Mouse (Mus musculus): ENCODE results near the gene Adarb1. TPM values are rescaled to one million over a fixed set of nuclear protein-coding genes. Genes with fewer than 3 reads are reported as not detected.

Gene Adarb1
- polyA plus RNA-seq, 1 experiment = 154 TPM

DNA sequence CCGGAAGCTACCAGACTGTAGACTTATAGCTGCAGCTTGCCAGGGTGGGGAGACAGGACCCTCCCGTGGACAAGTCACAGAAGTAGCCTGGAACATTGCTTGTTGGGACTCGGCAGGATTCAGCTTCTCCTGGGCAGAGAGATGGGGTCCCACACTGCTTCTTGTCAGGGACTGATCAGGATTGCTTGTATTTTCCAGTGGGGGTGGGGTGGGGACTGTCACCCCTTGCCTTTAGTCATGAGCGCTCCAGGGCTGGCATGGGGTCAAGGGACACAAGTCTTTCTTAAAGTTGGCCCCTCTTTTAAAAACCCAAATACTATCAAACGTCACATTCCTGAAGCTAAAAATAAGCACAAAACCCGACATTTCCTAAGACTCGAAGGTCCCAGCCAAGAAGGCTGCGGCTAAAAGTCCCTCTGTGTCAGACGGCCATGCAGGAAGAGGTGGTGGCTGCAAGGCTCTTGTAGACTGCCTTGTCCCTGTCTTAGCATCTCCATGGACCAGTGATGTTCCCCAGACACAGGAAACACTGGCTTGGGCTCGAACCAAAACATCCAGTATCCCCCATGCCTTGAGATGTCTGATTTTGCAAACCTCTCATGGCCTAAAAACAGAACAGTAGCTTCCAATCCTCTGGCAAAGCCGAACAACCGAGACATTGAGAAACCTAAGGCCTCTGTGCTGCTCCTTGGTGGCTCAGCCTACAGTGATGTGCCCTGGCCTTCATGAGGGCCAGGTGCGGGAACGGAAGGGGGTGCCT, 37.4 kb upstream of the Adarb1 start:
- DNase-seq = no peak
- peaks cover 39% of the 10 kb centered on the region for H3K4me1 ChIP-seq (ENCODE audit: control insufficient read depth, insufficient read depth, low read length)
- peak overlapping the region; percentile 74 for H3K27ac ChIP-seq (ENCODE audit: insufficient read depth, low read length)
- H3K27me3 ChIP-seq (ENCODE audit: control insufficient read depth, insufficient read depth, low read length) = no peaks in the 10 kb centered on the region
- H3K4me3 ChIP-seq (replicated peaks; ENCODE audit: insufficient read depth, low read depth, low read length) = no peak overlapping the region
- TF ChIP-seq CTCF (IDR thresholded peaks at IDR 0.05; ENCODE audit: borderline replicate concordance, insufficient read depth, low read depth, low read length) (no peak), POLR2A (IDR thresholded peaks at IDR 0.05; ENCODE audit: borderline replicate concordance, insufficient read depth, low read length) (no peak)
- WGBS = 79% methylated on average over 14 of the region's 14 CpGs

DNA sequence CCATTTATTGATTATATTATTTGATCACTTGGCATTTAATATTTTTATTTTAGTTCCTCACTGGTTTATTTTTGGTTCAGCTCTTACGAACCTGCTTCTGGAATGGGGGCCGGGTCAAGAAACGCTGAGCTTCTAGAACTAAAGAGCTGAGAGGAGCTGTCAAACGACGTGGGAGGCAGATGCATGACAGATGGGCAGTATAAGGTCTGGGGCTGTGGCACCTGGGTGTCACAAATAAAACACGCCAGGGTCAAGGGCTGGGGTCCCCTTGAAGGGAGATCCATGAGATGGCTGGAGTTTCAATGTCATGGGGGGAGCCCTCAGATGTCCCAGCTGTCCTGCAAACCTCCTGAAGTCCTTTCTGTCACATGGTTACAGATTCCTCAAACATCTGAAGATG, 36.7 kb upstream of the Adarb1 start:
- Histone ChIP-seq H3K4me1 (ENCODE audit: control insufficient read depth, insufficient read depth, low read length) (peaks cover 39% of the 10 kb centered on the region), H3K4me3 (replicated peaks; ENCODE audit: insufficient read depth, low read depth, low read length) (no peak overlapping the region), H3K27me3 (ENCODE audit: control insufficient read depth, insufficient read depth, low read length) (no peaks in the 10 kb centered on the region), H3K27ac (ENCODE audit: insufficient read depth, low read length) (no peak overlapping the region)
- WGBS = 77% methylated on average over 6 of the region's 6 CpGs
- no peak for TF ChIP-seq POLR2A (IDR thresholded peaks at IDR 0.05; ENCODE audit: borderline replicate concordance, insufficient read depth, low read length)
- no peak for TF ChIP-seq CTCF (IDR thresholded peaks at IDR 0.05; ENCODE audit: borderline replicate concordance, insufficient read depth, low read depth, low read length)
- no peak for DNase-seq

DNA sequence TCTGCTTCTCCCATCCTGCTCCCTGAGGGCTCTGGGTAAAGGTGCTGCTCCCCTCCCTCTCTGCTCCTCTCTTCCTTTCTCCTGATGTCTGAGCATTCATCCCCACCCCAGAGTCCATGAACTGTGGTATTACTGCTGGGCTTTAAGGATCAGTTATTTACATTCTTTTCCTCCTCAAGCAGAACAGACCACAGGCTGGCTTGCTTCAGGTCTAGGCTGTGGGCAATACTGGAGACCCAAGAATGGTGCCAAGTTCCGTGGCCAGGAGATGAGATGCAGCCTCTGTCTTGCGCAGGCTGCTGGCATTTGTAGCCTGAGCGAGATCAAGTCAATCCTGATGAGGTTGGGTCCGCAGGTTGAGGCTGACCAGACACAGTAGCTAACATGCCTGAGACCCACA, 33.8 kb upstream of the Adarb1 start:
- TF ChIP-seq POLR2A (IDR thresholded peaks at IDR 0.05; ENCODE audit: borderline replicate concordance, insufficient read depth, low read length) (no peak), CTCF (IDR thresholded peaks at IDR 0.05; ENCODE audit: borderline replicate concordance, insufficient read depth, low read depth, low read length) (no peak)
- no peak for DNase-seq
- Histone ChIP-seq H3K27ac (ENCODE audit: insufficient read depth, low read length) (no peak overlapping the region), H3K4me3 (replicated peaks; ENCODE audit: insufficient read depth, low read depth, low read length) (no peak overlapping the region), H3K4me1 (ENCODE audit: control insufficient read depth, insufficient read depth, low read length) (peaks cover 31% of the 10 kb centered on the region), H3K27me3 (ENCODE audit: control insufficient read depth, insufficient read depth, low read length) (no peaks in the 10 kb centered on the region)
- 91% methylated on average over 4 of the region's 4 CpGs for WGBS

DNA sequence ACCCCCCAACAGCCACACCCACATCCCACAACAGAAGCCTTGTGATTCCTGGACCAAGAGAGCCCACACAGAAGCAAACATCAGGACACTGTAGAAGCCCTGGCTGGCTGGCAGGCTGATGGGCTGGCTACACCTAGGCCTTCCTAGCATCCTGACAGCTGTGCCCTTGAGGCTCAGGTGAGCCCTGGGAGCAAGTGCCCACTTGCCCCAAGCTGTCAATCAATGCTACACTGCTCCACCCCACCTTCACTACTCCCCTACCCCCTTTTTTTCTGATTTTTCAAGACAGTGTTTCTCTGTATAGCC, 32.0 kb upstream of the Adarb1 start:
- DNase-seq = no peak
- H3K4me1 ChIP-seq (ENCODE audit: control insufficient read depth, insufficient read depth, low read length) = peaks cover 16% of the 10 kb centered on the region
- TF ChIP-seq POLR2A (IDR thresholded peaks at IDR 0.05; ENCODE audit: borderline replicate concordance, insufficient read depth, low read length) (no peak), CTCF (IDR thresholded peaks at IDR 0.05; ENCODE audit: borderline replicate concordance, insufficient read depth, low read depth, low read length) (no peak)

DNA sequence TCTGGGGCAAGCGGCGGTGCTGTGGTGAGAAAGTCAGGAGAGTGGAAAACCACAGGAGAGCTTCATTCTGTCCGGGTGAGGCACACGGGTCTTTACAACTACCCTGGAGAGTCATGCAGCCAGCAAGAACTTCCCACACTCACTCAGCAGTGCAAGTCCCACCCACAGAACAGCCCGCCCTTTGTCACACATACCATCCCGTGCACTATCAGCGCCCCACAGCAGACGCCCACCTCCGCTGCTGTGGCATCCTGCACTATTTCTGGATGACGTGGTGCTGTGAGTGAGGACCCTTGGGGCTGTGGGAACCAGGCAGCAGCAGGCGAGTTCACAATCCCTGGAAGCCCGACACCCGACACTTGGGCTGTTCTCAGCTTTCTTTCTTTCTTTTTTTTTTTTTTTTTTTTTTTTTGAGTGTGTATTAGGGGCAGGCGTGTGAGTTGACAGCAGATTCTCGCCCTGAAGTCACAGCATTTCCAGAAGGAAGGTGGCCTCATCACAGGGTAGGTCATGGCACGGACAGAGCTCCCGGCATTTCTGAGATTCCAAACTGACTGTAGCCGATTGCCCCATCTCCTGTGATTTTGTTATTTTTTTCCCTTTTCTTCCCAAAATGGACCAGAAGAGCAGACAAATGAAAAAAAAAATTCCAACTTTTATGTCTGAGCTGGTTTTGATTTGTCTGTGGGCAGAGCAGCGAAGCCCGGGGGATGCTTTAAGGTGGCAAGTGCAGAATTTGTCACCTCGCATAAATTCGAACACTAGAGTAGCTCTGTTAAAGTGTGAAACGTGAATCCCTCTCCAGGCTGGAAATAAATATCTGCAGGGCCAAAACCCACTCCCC, 31.5 kb upstream of the Adarb1 start:
- peaks cover 12% of the 10 kb centered on the region for H3K4me1 ChIP-seq (ENCODE audit: control insufficient read depth, insufficient read depth, low read length)
- H3K27ac ChIP-seq (ENCODE audit: insufficient read depth, low read length) = no peak overlapping the region
- WGBS = 83% methylated on average over 23 of the region's 23 CpGs
- TF ChIP-seq CTCF (IDR thresholded peaks at IDR 0.05; ENCODE audit: borderline replicate concordance, insufficient read depth, low read depth, low read length) (no peak), POLR2A (IDR thresholded peaks at IDR 0.05; ENCODE audit: borderline replicate concordance, insufficient read depth, low read length) (no peak)
- H3K27me3 ChIP-seq (ENCODE audit: control insufficient read depth, insufficient read depth, low read length) = no peaks in the 10 kb centered on the region
- H3K4me3 ChIP-seq (replicated peaks; ENCODE audit: insufficient read depth, low read depth, low read length) = no peak overlapping the region
- no peak for DNase-seq

More for the DNA sequence above, 32.0 kb upstream of the Adarb1 start:
- H3K27me3 ChIP-seq (ENCODE audit: control insufficient read depth, insufficient read depth, low read length) = no peaks in the 10 kb centered on the region
- H3K4me3 ChIP-seq (replicated peaks; ENCODE audit: insufficient read depth, low read depth, low read length) = no peak overlapping the region
- H3K27ac ChIP-seq (ENCODE audit: insufficient read depth, low read length) = no peak overlapping the region

DNA sequence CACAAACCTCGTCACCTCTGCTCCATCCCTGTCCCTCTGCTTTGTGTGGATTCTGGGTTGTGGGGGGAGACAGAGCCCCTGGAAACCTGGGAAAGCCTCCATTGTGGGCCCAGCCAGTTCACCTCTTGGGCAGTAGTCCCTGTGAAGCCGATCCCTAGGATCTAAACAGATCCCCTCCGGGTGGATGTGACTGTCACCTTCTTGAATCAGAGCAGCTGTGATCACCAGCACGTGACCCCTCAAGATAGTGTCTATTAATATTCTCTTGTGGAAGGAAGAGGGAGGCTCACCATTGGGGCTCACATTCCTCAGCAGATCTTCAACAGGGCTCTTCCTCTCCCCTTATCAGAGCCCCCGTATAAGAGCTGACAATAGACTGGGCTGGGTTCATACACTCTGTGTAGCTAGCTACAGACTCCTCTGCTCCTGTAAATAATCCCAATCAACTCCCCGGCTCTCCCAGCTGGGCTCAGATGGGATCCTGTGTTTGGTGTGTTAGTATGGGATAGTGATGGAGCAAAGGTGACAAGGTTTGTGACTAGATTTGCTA, 30.7 kb upstream of the Adarb1 start:
- WGBS = 81% methylated on average over 6 of the region's 6 CpGs
- H3K4me3 ChIP-seq (replicated peaks; ENCODE audit: insufficient read depth, low read depth, low read length) = no peak overlapping the region
- no peak for DNase-seq
- peaks cover 12% of the 10 kb centered on the region for H3K4me1 ChIP-seq (ENCODE audit: control insufficient read depth, insufficient read depth, low read length)
- no peak for TF ChIP-seq POLR2A (IDR thresholded peaks at IDR 0.05; ENCODE audit: borderline replicate concordance, insufficient read depth, low read length)
- TF ChIP-seq CTCF (IDR thresholded peaks at IDR 0.05; ENCODE audit: borderline replicate concordance, insufficient read depth, low read depth, low read length) = no peak
- no peak overlapping the region for H3K27ac ChIP-seq (ENCODE audit: insufficient read depth, low read length)
- H3K27me3 ChIP-seq (ENCODE audit: control insufficient read depth, insufficient read depth, low read length) = no peaks in the 10 kb centered on the region

DNA sequence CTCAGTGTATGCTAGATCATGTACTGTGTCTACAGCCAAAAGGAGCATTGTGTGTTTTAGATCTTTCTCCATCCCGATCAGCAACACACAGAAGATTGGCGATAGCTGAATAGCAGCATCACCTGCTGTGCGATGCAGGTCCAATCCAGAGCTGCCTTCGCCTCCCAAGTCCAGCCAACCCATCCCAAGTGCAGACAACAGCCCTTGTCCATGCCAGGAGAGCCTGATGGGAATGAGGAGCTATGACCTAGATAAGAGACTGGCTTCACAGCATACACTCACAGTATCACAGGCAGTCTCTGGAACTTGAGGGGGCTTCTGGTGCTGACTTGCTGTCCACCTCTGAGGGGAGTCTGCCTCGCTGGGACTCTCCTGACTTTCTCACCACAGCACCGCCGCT, 30.1 kb upstream of the Adarb1 start:
- no peak overlapping the region for H3K4me3 ChIP-seq (replicated peaks; ENCODE audit: insufficient read depth, low read depth, low read length)
- peak in 1 of 2 experiments; percentile 57 for DNase-seq
- H3K27ac ChIP-seq (ENCODE audit: insufficient read depth, low read length) = no peak overlapping the region
- H3K4me1 ChIP-seq (ENCODE audit: control insufficient read depth, insufficient read depth, low read length) = peaks cover 12% of the 10 kb centered on the region
- H3K27me3 ChIP-seq (ENCODE audit: control insufficient read depth, insufficient read depth, low read length) = no peaks in the 10 kb centered on the region
- 43% methylated on average over 7 of the region's 7 CpGs for WGBS
- TF ChIP-seq CTCF (IDR thresholded peaks at IDR 0.05; ENCODE audit: borderline replicate concordance, insufficient read depth, low read depth, low read length) (no peak), POLR2A (IDR thresholded peaks at IDR 0.05; ENCODE audit: borderline replicate concordance, insufficient read depth, low read length) (no peak)
